Mouse (Mus musculus) c-Kit-positive CD71-positive TER-119-positive erythroid progenitor cells, embryonic 14.5 days (primary cell): ENCODE measurements around the gene Clk3.

Experiments
- DNase-seq: peaks from one replicate; pipeline ENCODE4 v3.0.0-alpha.2; 2013; ENCODE audit warnings: low spot score

Gene Clk3

GRCm38 (mm10) chr9:57765364-57766351 lies at the start of gene Clk3:
TSS of gene Clk3 (minus strand) at chr9:57765860.
- DNase-seq, result peak; percentile 61

DNA sequence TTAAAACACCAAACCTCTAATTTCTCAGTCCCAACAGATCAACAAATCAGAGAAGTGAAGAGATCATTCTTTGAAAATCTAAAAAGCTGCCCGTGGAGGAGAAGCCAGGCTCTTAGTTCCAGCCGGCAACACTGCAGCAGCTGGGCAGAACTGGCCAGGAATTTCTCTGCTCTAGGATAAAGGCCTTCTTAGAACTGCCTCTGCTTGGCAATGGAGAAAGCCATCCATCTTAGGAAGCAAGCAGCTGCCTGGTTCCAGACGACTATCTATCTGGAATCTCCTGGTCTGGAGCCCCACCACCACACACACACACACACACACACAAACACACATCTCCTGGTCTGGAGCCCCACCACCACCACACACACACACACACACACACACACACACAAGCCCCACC lies 49.2 kb upstream of the Clk3 start:
- no peak for DNase-seq

GRCm38 (mm10) chr9:57814014-57814413 lies 48.4 kb upstream of the Clk3 start:
- no peak for DNase-seq

GRCm38 (mm10) chr9:57811793-57812733 lies 46.4 kb upstream of the Clk3 start:
- DNase-seq, result no peak

DNA sequence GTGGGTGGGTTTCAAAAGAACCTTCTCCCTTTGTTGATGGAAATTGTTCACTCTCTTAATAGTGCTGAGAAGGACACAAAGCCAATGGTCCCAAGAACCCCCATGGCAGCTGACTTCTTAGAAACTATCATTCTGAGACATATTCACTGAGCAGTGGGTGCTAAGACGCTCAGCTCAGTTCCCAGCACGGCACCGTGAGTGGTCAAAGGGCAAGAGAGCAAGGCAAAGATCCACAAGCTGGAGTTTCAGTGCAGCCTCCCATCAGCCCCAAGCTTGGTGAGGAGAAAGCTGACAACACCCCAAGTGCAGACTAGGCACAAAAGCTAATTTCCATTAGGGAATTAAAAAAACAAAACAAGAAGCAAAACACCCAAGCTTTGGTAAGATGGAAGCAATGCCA lies 45.0 kb upstream of the Clk3 start:
- DNase-seq, result no peak

GRCm38 (mm10) chr9:57808771-57809310 lies 43.2 kb upstream of the Clk3 start:
- no peak for DNase-seq

- DNase-seq, result no peak
Measured at GRCm38 (mm10) chr9:57807174-57807651, 41.6 kb upstream of the Clk3 start.

GRCm38 (mm10) chr9:57806066-57806481 lies 40.4 kb upstream of the Clk3 start:
- no peak for DNase-seq

DNA sequence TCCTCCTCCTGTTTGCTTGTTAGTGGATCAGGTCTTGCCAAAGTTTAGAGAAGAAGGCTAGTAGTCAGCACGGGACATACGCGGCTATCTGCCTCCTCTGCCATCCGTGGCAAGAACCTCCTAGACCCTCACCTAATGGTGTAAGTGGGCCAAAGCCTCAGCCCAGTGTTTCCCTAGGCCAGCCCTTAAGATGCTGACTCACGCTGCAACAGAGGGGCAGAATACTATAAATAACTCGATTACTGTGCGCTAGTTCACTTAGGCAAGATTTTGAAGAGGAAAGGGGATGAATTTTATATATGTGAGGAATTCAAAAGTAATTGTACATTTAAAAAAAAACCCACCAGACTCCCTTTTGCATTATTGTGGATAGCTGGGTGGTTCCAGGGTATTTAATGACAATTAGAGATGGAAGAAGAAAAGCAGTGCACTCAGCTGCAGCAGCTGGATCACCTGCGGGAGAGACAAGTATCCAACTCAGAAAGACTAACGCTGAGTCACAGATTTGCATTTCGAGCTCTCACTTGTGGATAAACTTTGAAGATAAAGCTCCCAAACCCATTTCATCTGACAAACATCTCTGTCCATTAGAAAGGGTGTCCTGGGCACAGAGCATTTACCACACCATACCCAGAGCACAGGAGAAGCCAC lies 39.6 kb upstream of the Clk3 start:
- DNase-seq, result no peak

- no peak for DNase-seq
Measured at GRCm38 (mm10) chr9:57803839-57804238, 38.2 kb upstream of the Clk3 start.

GRCm38 (mm10) chr9:57803047-57803446 lies 37.4 kb upstream of the Clk3 start:
- no peak for DNase-seq

- peak; percentile 35 for DNase-seq
Measured at GRCm38 (mm10) chr9:57800325-57800975, 34.8 kb upstream of the Clk3 start.

- DNase-seq, result no peak
Measured at GRCm38 (mm10) chr9:57798725-57799253, 33.1 kb upstream of the Clk3 start.

DNA sequence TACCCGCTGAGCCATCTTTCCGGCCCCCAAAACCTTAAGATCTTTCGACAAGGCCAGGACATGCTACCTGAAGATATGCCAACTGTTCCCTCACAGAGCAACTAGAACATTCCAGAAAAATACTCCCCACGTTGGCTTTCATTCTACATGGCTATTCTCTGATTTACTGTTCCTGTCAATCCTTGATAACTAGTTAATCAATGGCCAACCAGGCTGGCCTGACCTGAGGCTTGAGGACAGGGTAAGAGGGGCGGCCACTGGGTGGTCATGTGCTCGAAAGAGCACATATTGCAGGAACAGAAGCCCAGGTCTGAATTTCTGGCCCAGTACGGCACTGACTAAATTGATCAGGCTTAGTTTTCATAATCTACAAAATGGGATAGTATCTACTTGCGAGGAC lies 31.8 kb upstream of the Clk3 start:
- no peak for DNase-seq

GRCm38 (mm10) chr9:57789733-57790132 lies 24.1 kb upstream of the Clk3 start:
- DNase-seq, result no peak

DNA sequence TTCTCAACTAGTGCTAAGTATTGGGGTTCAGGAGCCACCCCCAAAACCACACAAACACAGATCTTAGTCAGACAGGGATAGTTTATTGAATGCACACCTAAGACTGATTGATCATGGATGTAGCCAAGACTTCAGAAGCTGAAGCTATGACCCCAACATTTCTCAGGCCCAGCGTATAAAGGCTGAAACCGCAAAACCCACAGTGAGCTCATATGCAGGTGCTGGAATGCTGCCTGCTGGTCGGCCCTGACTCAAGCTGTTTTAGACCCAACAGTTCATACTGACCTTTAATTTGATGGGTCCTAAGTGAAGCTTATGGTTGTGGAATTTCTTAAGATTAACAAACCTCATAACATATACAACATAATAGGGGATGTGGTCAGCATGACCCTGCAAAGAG lies 17.0 kb upstream of the Clk3 start:
- no peak for DNase-seq

GRCm38 (mm10) chr9:57775736-57776135 lies 10.1 kb upstream of the Clk3 start:
- DNase-seq, result no peak

- no peak for DNase-seq
Measured at GRCm38 (mm10) chr9:57775026-57775425, 9.4 kb upstream of the Clk3 start.

GRCm38 (mm10) chr9:57774168-57774567 lies 8.5 kb upstream of the Clk3 start:
- DNase-seq, result no peak

GRCm38 (mm10) chr9:57773754-57774153 lies 8.1 kb upstream of the Clk3 start:
- DNase-seq, result no peak

GRCm38 (mm10) chr9:57770836-57771235 lies 5.2 kb upstream of the Clk3 start:
- peak; percentile 78 for DNase-seq
